Mouse (Mus musculus) intestine, embryonic 16.5 days (tissue): ENCODE data around the gene Fam178b. TPM values are rescaled to one million over a fixed set of nuclear protein-coding genes. Genes with fewer than 3 reads are reported as not detected.

Experiments used
- ATAC-seq: fragments of 200-750 bp; cut with Nextera tagmentation; 2 replicates; pipeline ENCODE4 v1.8.0; 2017; ENCODE audit warnings: moderate TSS enrichment, moderate library complexity
- H3K27ac ChIP-seq: fragments of 300-500 bp; sonication (generic); 2 replicates; pipeline ENCODE4 v1.5.1; 2014; ENCODE audit warnings: mild to moderate bottlenecking, low read length
- H3K27me3 ChIP-seq: fragments of 300-500 bp; sonication (generic); replicated peaks from 2 replicates; pipeline ENCODE4 v1.6.1; 2014; ENCODE audit warnings: low read length, control low read depth, mixed read lengths; ENCODE audit not compliant: control insufficient read depth, insufficient read depth
- H3K36me3 ChIP-seq: fragments of 300-500 bp; sonication (generic); 2 replicates; pipeline ENCODE4 v1.6.1; 2014; ENCODE audit warnings: low read length, control low read depth; ENCODE audit not compliant: control insufficient read depth, insufficient read depth
- H3K4me1 ChIP-seq: fragments of 300-500 bp; sonication (generic); 2 replicates; pipeline ENCODE4 v1.6.1; 2014; ENCODE audit warnings: low read length, control low read depth, mixed read lengths; ENCODE audit not compliant: control insufficient read depth, insufficient read depth
- H3K4me2 ChIP-seq: fragments of 300-500 bp; sonication (generic); 2 replicates; pipeline ENCODE4 v1.6.1; 2014; ENCODE audit warnings: low read depth, low read length, control low read depth
- H3K4me3 ChIP-seq: fragments of 300-500 bp; sonication (generic); 2 replicates; pipeline ENCODE4 v1.5.1; 2014; ENCODE audit warnings: mild to moderate bottlenecking, low read length
- H3K9ac ChIP-seq: fragments of 300-500 bp; sonication (generic); 2 replicates; pipeline ENCODE4 v1.6.1; 2014; ENCODE audit warnings: low read depth, low read length
- H3K9me3 ChIP-seq: fragments of 300-500 bp; sonication (generic); 2 replicates; pipeline ENCODE4 v1.6.1; 2016; ENCODE audit warnings: low read length, control low read depth; ENCODE audit not compliant: control insufficient read depth
- WGBS: fragments of 180-500 bp; shearing (Covaris S2); extraction: QIAGEN DNeasy Blood & Tissue Kit; methylation state at CpG from one replicate; pipeline ENCODE4 v1.1.7; 2014; 5-methylcytosine and 5-hydroxymethylcytosine counted together
- polyA plus RNA-seq: library from polyadenylated mRNA; unstranded; fragments of >200 nt; fragmentation: Nextera tagmentation; extraction: Ambion mirVana; gene quantifications from 2 replicates; pipeline ENCODE4 v1.2.1, GENCODE M21; 2015

The Fam178b gene
- polyA plus RNA-seq = 0.54 and 0.73 TPM in 2 replicates

DNA sequence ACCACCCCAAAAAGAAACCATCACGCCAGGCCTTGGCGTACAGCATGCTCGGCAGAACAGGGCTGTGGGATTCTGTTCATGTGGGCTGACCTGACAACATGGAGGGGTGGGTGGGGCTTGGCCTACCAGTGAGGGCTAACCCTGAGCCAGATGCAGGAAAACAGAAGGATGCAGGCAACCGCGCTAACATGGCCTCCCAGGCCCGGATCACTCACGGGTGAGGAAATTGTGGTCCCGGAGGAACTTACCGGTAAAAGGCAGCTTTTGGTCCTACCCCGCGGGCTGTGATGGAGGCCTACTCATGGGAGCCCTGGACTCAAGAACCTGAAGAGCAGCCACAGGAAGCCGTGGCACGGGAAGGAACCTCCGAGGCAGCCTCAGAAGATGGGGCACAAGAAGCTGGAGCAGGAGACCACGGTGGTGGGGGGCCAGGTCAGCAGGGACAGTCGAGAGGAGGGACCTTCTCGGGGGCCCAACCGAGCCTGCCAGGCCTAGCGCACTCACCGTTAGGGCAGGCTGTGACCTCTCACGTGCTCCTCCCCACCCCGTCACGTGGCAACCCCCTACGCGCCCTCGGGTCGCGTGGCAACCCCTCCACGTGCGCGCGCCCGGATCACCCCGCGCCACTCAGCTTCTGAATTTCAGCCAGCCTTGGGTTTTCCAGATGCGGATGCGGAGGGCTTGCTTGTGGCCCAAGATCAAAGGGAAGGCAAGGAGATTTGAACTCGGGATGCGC is at the start of gene Fam178b:
Gene Fam178b (minus strand): TSS at position 564 of the 736 bp plus-strand sequence.
- 91% methylated on average over 38 of the region's 39 CpGs for WGBS
- Histone ChIP-seq H3K9me3 (no peaks in the 10 kb centered on the region), H3K4me1 (no peaks in the 10 kb centered on the region), H3K4me3 (no peak within 1 kb of the TSS), H3K9ac (no peak within 1 kb of the TSS), H3K4me2 (no peak within 1 kb of the TSS), H3K36me3 (no peaks in the 10 kb centered on the region), H3K27me3 (no peaks in the 10 kb centered on the region), H3K27ac (no peak within 1 kb of the TSS)
- ATAC-seq = no peak

DNA sequence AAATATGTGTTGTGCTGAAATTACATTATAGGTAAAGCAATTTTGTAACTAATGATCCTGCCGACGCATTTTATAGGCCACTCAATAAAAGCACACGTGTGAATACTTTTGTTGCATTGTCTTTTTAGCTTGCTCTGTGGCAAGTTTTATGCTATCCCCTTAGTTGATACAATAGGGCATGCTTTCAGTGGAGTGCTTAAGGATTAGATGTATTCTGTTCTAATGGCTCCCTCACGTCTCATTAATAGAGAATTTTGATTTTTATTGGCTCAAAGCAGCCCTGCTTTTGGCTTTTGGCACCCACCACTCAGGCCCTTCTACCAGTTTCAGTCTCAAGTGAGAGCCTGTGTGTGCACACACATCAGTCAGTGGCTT is 41.1 kb upstream of the Fam178b start:
- Histone ChIP-seq H3K4me2 (no peak overlapping the region), H3K9me3 (no peaks in the 10 kb centered on the region), H3K4me3 (no peak overlapping the region), H3K9ac (no peak overlapping the region), H3K27ac (no peak overlapping the region), H3K36me3 (no peaks in the 10 kb centered on the region), H3K27me3 (no peaks in the 10 kb centered on the region), H3K4me1 (peaks cover 4% of the 10 kb centered on the region; the same call in 1 of the 2 replicates)
- WGBS = 73% methylated on average over 4 of the region's 4 CpGs
- no peak for ATAC-seq

DNA sequence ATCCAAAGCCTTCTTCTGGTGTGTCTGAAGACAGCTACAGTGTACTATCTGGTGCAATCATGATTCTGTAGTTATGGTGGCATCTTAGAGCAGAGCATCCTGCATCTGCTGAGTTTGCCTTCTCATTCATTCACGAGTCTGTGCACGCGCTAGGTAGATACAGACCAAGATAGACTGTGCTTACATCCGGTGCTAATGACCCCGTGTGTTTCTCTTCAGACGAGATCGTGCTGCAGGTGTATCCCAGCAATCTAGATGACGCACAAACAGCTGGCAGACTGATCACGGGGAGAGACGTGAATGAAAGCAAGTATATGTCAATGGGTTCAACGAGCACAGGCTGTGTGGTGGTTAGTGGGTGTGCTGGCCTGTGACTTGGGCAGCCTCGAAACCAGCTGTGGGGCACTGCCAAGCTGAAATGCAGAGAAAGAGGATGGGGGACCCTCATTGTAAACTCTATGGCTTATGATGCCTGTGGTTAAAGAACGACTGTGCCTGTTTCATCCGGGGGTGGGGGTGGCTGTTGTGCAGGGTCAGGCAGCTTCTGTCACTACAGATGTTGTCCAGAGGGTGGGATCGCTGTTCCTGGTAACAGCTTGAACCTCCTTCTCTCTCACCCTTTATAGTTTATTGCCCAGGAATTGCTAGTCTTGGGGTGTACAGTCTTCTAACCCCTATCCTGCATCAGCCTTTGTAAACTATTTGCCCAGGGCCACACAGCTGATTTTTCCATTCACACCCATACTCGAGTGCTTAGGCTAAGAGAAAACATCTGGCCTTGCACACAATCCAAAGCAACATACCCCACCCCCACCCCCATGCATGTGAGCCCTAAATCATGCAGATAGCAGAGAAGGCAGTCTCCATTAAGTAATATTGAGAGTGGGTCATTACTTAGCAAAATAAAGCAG is 40.4 kb upstream of the Fam178b start:
- Histone ChIP-seq H3K9ac (no peak overlapping the region), H3K4me3 (no peak overlapping the region), H3K36me3 (no peaks in the 10 kb centered on the region), H3K4me2 (no peak overlapping the region), H3K9me3 (no peaks in the 10 kb centered on the region), H3K4me1 (peaks cover 4% of the 10 kb centered on the region; the same call in 1 of the 2 replicates), H3K27ac (no peak overlapping the region), H3K27me3 (no peaks in the 10 kb centered on the region)
- 55% methylated on average over 16 of the region's 16 CpGs for whole genome bisulfite sequencing
- no peak for ATAC-seq

DNA sequence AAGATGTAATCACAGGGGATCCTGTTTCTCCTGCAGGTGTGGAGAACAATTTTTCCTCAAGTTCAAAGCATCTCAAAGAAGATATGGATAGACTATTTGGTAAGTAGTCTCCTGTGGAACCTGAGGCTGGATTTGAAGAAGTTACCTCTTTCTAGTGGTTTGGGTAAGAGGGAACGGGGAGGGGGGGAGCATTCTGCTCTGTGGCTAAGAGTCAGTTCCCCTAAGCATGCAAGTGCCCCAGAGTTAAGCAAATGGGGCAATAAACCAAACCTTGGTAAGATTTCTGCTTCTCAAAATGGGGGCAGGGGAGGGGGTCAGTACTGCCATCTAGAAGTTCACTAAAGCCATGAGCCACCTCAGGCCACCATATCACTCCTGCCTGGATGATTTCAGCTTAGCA is 35.8 kb upstream of the Fam178b start:
- no peak for ATAC-seq
- Histone ChIP-seq H3K36me3 (no peaks in the 10 kb centered on the region), H3K27me3 (no peaks in the 10 kb centered on the region), H3K4me2 (no peak overlapping the region), H3K9me3 (no peaks in the 10 kb centered on the region), H3K9ac (no peak overlapping the region), H3K4me1 (peaks cover 4% of the 10 kb centered on the region; the same call in 1 of the 2 replicates), H3K27ac (no peak overlapping the region), H3K4me3 (no peak overlapping the region)
- 92% methylated on average over 1 of the region's 1 CpGs for WGBS

DNA sequence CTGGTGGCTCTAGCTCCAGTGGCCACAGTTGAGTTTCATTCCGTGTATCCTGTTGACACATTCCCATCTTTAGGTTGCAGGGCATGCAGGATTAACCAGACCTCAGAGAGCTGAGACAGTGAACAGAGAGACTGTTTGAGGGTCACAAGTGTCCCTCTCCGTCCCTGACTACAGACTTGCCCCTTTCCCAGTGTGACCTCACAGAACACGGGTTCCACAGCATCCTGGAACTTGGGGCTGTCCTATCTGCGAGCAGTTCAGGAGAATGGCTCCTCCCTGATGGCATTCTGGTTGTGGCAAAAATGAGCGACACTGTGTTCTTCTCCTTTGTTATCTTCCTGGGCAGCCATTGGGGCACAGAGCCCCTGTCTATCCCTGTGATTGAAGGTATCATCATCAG is 31.3 kb upstream of the Fam178b start, which contains the start of gene Actr1b:
Gene Actr1b (minus strand): TSS at position 112 of the 400 bp plus-strand sequence.
- H3K4me3 ChIP-seq = no peak within 1 kb of the TSS
- no peaks in the 10 kb centered on the region for H3K9me3 ChIP-seq
- no peaks in the 10 kb centered on the region for H3K4me1 ChIP-seq
- H3K36me3 ChIP-seq = no peaks in the 10 kb centered on the region
- H3K27ac ChIP-seq = no peak within 1 kb of the TSS
- H3K27me3 ChIP-seq = no peaks in the 10 kb centered on the region
- 77% methylated on average over 5 of the region's 5 CpGs for WGBS
- no peak within 1 kb of the TSS for H3K4me2 ChIP-seq
- no peak within 1 kb of the TSS for H3K9ac ChIP-seq
- ATAC-seq = no peak

DNA sequence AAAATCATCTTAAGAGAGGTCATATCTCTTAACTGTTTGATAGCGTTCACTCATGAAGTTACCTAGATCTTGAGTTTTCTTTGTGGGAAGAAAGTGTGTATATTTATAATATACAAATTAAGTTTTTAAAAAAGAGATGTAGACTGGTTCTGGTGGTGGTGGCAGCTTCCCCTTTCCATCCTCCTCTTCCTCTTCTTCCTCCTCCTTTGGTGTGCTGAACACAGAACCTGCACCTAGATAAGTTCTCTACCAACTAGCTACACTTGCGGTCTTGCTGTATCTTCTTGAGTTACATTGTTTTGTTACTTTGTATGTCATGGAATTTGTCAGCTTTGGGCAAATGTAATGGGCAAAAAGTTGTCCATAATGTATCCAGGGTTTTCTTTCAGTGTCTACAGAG is 28.1 kb upstream of the Fam178b start:
- Histone ChIP-seq H3K9me3 (no peaks in the 10 kb centered on the region), H3K4me3 (no peak overlapping the region), H3K27me3 (no peaks in the 10 kb centered on the region), H3K36me3 (0 out of 2 replicates have a peak, but pooled peaks cover 2% of the 10 kb centered on the region), H3K4me1 (peaks cover 15% of the 10 kb centered on the region), H3K9ac (no peak overlapping the region), H3K27ac (no peak overlapping the region), H3K4me2 (no peak overlapping the region)
- no peak for ATAC-seq
- 95% methylated on average over 2 of the region's 2 CpGs for WGBS

DNA sequence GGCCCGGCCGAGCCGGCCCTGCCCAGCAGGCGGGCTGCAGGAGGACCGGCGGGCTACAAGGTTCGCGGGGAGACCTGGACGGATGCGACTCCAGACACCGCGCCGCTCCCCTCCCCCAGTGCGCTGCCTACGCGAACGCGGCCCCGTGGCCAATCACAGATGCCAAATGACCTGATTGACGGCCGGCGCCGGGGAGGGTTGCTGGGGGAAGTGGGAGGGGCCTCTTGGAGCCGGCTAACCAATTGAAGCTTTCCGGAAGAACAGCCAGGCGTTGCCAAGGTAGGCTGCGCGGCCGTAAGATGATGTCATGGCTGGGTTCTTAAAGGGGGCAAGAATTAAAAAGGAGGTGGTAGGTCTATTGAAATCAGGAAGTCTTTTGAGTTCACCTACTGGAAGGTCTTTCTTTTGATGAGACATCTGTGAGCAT is 26.9 kb upstream of the Fam178b start, which contains the start of gene 4933424G06Rik:
Gene 4933424G06Rik (plus strand): TSS at position 296 of the 427 bp plus-strand sequence.
- WGBS = 0% methylated on average over 29 of the region's 29 CpGs

DNA sequence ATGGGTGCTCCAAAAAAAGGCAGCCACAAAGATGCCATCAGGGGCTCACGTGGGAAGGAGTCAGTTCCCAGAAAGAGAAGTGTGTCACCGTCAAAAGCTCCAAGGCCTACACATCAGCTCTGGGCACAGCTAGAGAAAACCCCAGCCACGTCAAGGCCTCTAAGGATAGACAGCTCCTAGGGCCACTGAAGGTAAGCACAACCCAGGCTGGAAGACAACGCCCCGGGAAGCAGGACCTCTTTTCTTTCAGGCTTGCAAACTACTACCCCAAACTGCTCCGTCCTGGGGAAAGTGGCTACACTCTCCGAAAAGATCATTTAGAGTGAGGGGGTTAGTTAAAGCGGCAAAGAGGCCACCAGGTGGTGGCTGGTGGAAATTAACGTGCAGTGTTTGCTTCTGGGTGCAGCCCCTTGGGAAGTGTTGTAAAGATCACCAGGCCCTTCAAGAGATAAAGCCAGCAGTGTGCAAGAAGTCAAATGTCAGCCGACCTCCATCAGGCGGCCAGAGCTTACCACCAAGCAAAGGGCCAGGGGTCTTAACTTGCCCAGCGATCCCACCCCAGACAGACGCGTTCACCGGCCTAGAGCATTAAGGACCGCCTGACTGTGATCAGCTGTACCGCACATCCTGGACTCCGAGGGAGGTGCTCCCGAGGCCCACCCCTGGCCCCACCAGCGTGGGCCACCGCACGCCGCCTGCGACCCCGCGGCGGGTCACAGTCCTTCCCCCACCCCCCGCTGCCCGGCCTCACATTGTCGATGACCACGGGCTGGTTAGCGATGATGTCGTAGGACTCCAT is 26.3 kb upstream of the Fam178b start:
- Histone ChIP-seq H3K27me3 (no peaks in the 10 kb centered on the region), H3K4me3 (peak overlapping the region; percentile 99), H3K9me3 (no peaks in the 10 kb centered on the region), H3K36me3 (peaks cover 8% of the 10 kb centered on the region; the same call in 1 of the 2 replicates), H3K4me1 (peaks cover 15% of the 10 kb centered on the region), H3K27ac (peak overlapping the region; percentile 82), H3K4me2 (peak overlapping the region; percentile 83), H3K9ac (peak overlapping the region; percentile 97)
- WGBS = under 1% methylated on average over 33 of the region's 33 CpGs
- ATAC-seq = peak; percentile 78

More for the DNA sequence above, 26.9 kb upstream of the Fam178b start, which contains the start of gene 4933424G06Rik:
- H3K9ac ChIP-seq = peak within 1 kb of the TSS; percentile 97
- peak within 1 kb of the TSS; percentile 99 for H3K4me3 ChIP-seq
- H3K27ac ChIP-seq = peak within 1 kb of the TSS; percentile 82
- peak; percentile 98 for ATAC-seq
- H3K36me3 ChIP-seq = 0 out of 2 replicates have a peak, but pooled peaks cover 3% of the 10 kb centered on the region
- no peaks in the 10 kb centered on the region for H3K27me3 ChIP-seq
- H3K9me3 ChIP-seq = no peaks in the 10 kb centered on the region
- H3K4me1 ChIP-seq = peaks cover 15% of the 10 kb centered on the region
- H3K4me2 ChIP-seq = peak within 1 kb of the TSS; percentile 83
